Mouse (Mus musculus) ovary, postnatal 36 days (tissue): Measurements from ENCODE around the gene Agrp.

Experiments
- DNase-seq: peaks from one replicate; pipeline ENCODE4 v3.0.0; 2022; ENCODE audit warnings: low spot score, mixed read lengths

Agrp gene

DNA sequence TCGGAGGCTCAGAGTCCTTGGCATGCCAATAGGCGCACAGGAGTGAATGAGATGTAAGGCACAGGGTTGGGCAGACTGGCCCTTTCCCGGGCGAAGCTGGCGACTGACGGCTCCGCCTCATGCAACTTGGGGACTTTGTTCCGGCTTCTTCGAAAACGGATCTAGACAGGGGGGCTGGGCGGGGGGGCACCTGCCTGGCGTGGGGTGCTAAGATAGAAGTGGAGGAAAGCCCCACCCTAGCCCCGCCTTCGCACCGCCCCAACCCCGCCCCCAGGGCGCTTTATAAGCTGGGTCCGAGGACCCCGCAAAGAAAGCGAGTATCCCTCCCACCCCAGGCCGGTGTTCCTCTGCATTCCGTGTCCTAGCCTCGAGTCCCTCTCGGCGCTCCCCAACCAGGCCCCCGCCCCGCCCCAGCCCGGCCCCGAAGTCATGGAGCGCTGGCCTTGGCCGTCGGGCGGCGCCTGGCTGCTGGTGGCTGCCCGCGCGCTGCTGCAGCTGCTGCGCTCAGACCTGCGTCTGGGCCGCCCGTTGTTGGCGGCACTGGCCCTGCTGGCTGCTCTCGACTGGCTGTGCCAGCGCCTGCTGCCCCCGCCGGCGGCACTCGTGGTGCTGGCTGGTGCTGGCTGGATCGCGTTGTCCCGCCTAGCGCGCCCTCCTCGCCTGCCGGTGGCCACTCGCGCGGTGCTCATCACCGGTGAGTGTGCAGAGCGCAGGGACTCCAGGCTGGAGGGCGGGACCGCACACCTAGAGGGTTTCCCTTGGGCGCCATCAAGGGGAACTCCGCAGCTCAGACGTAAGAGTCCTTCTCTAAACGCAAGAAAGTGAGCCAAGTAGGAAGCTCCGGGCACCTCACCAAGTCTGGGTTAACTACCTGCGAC is 118.5 kb downstream of the Agrp start, which contains the start of gene Hsd11b2:
Gene Hsd11b2 (plus strand): TSS at position 320 of the 878 bp plus-strand sequence.
- DNase-seq, result peak; percentile 71

DNA sequence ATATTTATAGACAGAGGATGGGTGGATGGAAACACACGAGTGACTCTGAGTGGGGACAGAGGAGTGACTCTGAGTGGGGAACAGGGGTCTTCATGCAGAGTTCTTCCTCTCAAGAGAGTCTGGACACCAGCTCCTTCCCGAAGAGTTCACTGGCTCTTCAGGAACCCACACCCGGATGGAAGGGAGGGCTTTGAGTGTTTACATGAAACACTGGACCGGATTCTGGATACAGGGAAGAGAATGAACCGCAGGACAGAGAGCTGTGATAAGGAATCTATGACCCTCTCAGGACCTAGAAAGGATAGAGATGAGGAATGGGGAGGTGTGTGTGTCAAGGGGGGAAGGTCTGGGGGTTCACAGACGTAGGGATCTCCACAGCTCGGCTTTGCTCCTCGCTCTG is 119.8 kb downstream of the Agrp start:
- DNase-seq, result no peak
